In the genomic region with DNA sequence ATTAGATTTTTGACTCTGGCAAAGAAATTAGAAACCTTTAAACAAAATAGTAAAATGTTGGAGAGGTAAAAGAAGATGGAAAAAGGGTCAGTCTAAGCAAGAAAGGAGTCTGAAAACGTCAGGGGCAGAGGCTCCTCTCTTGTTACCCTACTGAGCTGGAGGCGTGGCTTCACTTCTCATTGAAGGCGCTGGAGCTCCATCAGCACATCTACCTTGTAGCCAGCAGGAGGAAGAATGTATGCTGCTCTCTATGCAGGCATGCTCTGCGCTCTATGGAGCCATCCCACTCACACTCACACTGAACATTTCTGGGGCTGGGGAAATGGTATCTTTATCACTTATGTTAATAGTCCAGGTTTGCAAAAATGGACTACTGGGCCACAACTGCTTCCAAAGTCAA, we compare ENCODE assay signal across 17 mouse cellular contexts.
DNase-seq lines count a peak whose midpoint lies in the region; ATAC-seq and TF ChIP-seq lines count a peak whose summit lies in the region.
"Had no signal": no experiment of that assay in that cellular context is flagged by ENCODE, and none has a peak within 500 bp of the region (broad histone marks: within the 10 kb centered on the region; RNA-seq: fewer than 3 reads in every experiment).

No protein-coding gene starts in this region.

- no peak overlapping the region for H3K4me2 ChIP-seq in forebrain, embryonic 12.5 days
- H3K4me2 ChIP-seq in forebrain, embryonic 11.5 days (ENCODE audit: low read depth, low read length, severe bottlenecking): no peak overlapping the region
- no peak overlapping the region for H3K4me2 ChIP-seq in limb, embryonic 13.5 days (replicated peaks)
- H3K4me2 ChIP-seq in intestine, postnatal 0 days (replicated peaks; ENCODE audit: low read depth): no peak overlapping the region

- no peak for TF ChIP-seq CTCF in intestine, postnatal 0 days (IDR thresholded peaks at IDR 0.05; ENCODE audit: low read depth)

- 16% methylated on average over 4 of the region's 4 CpGs for WGBS in forebrain, embryonic 12.5 days
- WGBS in forebrain, embryonic 11.5 days: 23% methylated on average over 4 of the region's 4 CpGs
- WGBS in limb, embryonic 13.5 days: 31% methylated on average over 4 of the region's 4 CpGs
- WGBS in limb, embryonic 10.5 days: 22% methylated on average over 4 of the region's 4 CpGs
- 39% methylated on average over 4 of the region's 4 CpGs for WGBS in intestine, postnatal 0 days

- no peaks in the 10 kb centered on the region for H3K36me3 ChIP-seq in forebrain, embryonic 12.5 days (replicated peaks)
- no peaks in the 10 kb centered on the region for H3K36me3 ChIP-seq in forebrain, embryonic 11.5 days (ENCODE audit: control insufficient read depth, insufficient read depth, low read length)
- no peaks in the 10 kb centered on the region for H3K36me3 ChIP-seq in limb, embryonic 13.5 days
- H3K36me3 ChIP-seq in limb, embryonic 10.5 days: no peaks in the 10 kb centered on the region
- H3K36me3 ChIP-seq in intestine, postnatal 0 days (ENCODE audit: control insufficient read depth, insufficient read depth): no peaks in the 10 kb centered on the region

- H3K27ac ChIP-seq in forebrain, embryonic 12.5 days: peak overlapping the region; percentile 33; the same call in 1 of the 2 replicates
- no peak overlapping the region for H3K27ac ChIP-seq in forebrain, embryonic 11.5 days (ENCODE audit: low read depth, low read length)
- 0 out of 2 replicates have a peak overlapping the region, but pooled peaks have one; percentile 22 for H3K27ac ChIP-seq in limb, embryonic 13.5 days
- no peak overlapping the region for H3K27ac ChIP-seq in limb, embryonic 10.5 days
- H3K27ac ChIP-seq in intestine, postnatal 0 days (ENCODE audit: low read depth, low read length): no peak overlapping the region
- H3K27ac ChIP-seq: gastrocnemius, adult 2 months had no signal

- H3K4me3 ChIP-seq in forebrain, embryonic 12.5 days (replicated peaks): no peak overlapping the region
- H3K4me3 ChIP-seq in forebrain, embryonic 11.5 days (ENCODE audit: low read depth, low read length): no peak overlapping the region
- no peak overlapping the region for H3K4me3 ChIP-seq in limb, embryonic 13.5 days
- H3K4me3 ChIP-seq in limb, embryonic 10.5 days: no peak overlapping the region
- H3K4me3 ChIP-seq in intestine, postnatal 0 days (ENCODE audit: low read depth, low read length): no peak overlapping the region
- H3K4me3 ChIP-seq: gastrocnemius, adult 2 months had no signal

- H3K27me3 ChIP-seq in forebrain, embryonic 12.5 days: no peaks in the 10 kb centered on the region
- H3K27me3 ChIP-seq in forebrain, embryonic 11.5 days (ENCODE audit: control insufficient read depth, insufficient read depth, low read length): no peaks in the 10 kb centered on the region
- no peaks in the 10 kb centered on the region for H3K27me3 ChIP-seq in limb, embryonic 13.5 days
- no peaks in the 10 kb centered on the region for H3K27me3 ChIP-seq in limb, embryonic 10.5 days (ENCODE audit: low read depth, poor library complexity, severe bottlenecking)
- no peaks in the 10 kb centered on the region for H3K27me3 ChIP-seq in intestine, postnatal 0 days (replicated peaks; ENCODE audit: control insufficient read depth, insufficient read depth, low read length)

- H3K9ac ChIP-seq in forebrain, embryonic 12.5 days: no peak overlapping the region
- no peak overlapping the region for H3K9ac ChIP-seq in forebrain, embryonic 11.5 days (ENCODE audit: low read length)
- H3K9ac ChIP-seq in limb, embryonic 13.5 days: no peak overlapping the region
- no peak overlapping the region for H3K9ac ChIP-seq in intestine, postnatal 0 days (ENCODE audit: low read depth, low read length)
- H3K9ac ChIP-seq: liver, postnatal 0 days had no signal

- no peak for DNase-seq in forebrain, embryonic 11.5 days (ENCODE audit: low spot score)
- DNase-seq in limb, embryonic 10.5 days (ENCODE audit: low spot score): no peak
- peak; percentile 68 for DNase-seq in ES-CJ7 (ENCODE audit: low read depth, low spot score)
- DNase-seq in embryo, embryonic 11 days: peak; percentile 64
- DNase-seq in adrenal gland, postnatal 25 days: no peak
- DNase-seq: cerebellum, adult 9-11 months; gastrocnemius, adult 2 months; heart, adult 11 months; kidney, adult 8-10 months; liver; liver, postnatal 0 days; lung, postnatal 36 days; thymus, adult 2 months had no signal

- no peaks in the 10 kb centered on the region for H3K9me3 ChIP-seq in forebrain, embryonic 12.5 days
- H3K9me3 ChIP-seq in forebrain, embryonic 11.5 days (ENCODE audit: control insufficient read depth, low read length): no peaks in the 10 kb centered on the region
- H3K9me3 ChIP-seq in limb, embryonic 13.5 days: no peaks in the 10 kb centered on the region
- H3K9me3 ChIP-seq in limb, embryonic 10.5 days (replicated peaks): no peaks in the 10 kb centered on the region
- H3K9me3 ChIP-seq in intestine, postnatal 0 days (ENCODE audit: control insufficient read depth): no peaks in the 10 kb centered on the region

- ATAC-seq in forebrain, embryonic 12.5 days (ENCODE audit: low FRiP score): no peak
- no peak; the same call in 1 of the 2 replicates for ATAC-seq in forebrain, embryonic 11.5 days (replicated peaks; ENCODE audit: low FRiP score)
- ATAC-seq in limb, embryonic 13.5 days (ENCODE audit: low FRiP score, low read depth): no peak
- ATAC-seq in intestine, postnatal 0 days: no peak
- ATAC-seq: activated CD4-positive, CD25-positive, alpha-beta regulatory T cell, adult 4 months; liver, postnatal 0 days had no signal

- H3K4me1 ChIP-seq in forebrain, embryonic 12.5 days: peaks cover 51% of the 10 kb centered on the region
- peaks cover 29% of the 10 kb centered on the region for H3K4me1 ChIP-seq in forebrain, embryonic 11.5 days (replicated peaks; ENCODE audit: control insufficient read depth, insufficient read depth, low read length)
- peaks cover 41% of the 10 kb centered on the region for H3K4me1 ChIP-seq in limb, embryonic 13.5 days
- peaks cover 29% of the 10 kb centered on the region for H3K4me1 ChIP-seq in limb, embryonic 10.5 days
- H3K4me1 ChIP-seq in intestine, postnatal 0 days (replicated peaks; ENCODE audit: control insufficient read depth, insufficient read depth, low read length): no peaks in the 10 kb centered on the region

Comparison
In these comparisons a context has a peak if more than half of its experiments do, and no peak if none do; other contexts are left out.
1. H3K27ac ChIP-seq: peak in forebrain, embryonic 12.5 days (single experiment) and limb, embryonic 13.5 days (single experiment); none in forebrain, embryonic 11.5 days (single experiment), limb, embryonic 10.5 days (single experiment) and intestine, postnatal 0 days (single experiment).
2. DNase-seq: peak in ES-CJ7 (single experiment) and embryo, embryonic 11 days (single experiment); none in forebrain, embryonic 11.5 days (single experiment), limb, embryonic 10.5 days (single experiment) and adrenal gland, postnatal 25 days (single experiment).